Mouse (Mus musculus) MEL (cell line): ENCODE measurements around the gene Ppp2r5e. TPM values are rescaled to one million over a fixed set of nuclear protein-coding genes. Genes with fewer than 3 reads are reported as not detected.
A peak's percentile ranks its signal among the peaks of the same experiment; 100 is the strongest.

Source experiments
- DNase-seq: peaks from one replicate; pipeline ENCODE4 v3.0.0; 2011; ENCODE audit warnings: low read depth, low spot score
- H3K27ac ChIP-seq: 2 replicates; pipeline ENCODE4 v1.5.1; 2012; ENCODE audit warnings: low read depth, mild to moderate bottlenecking, control low read depth, low read length, moderate library complexity; ENCODE audit not compliant: control insufficient read depth
- H3K27me3 ChIP-seq, 2 experiments: fragments of 150-350 bp in 1 of 2; sonication (generic) in 1 of 2; 2 replicates each; pipeline ENCODE4 v1.6.1; 2012; ENCODE audit warnings: low read length in 2 of 2, mild to moderate bottlenecking in 2 of 2, improper control_type of control experiment in 1 of 2, moderate library complexity in 1 of 2; ENCODE audit not compliant: insufficient read depth in 2 of 2, control insufficient read depth in 1 of 2
- H3K36me3 ChIP-seq, 2 experiments: 2 replicates each; pipeline ENCODE4 v1.6.1; 2012 to 2014; ENCODE audit warnings: low read length in 2 of 2, improper control_type of control experiment in 1 of 2, inconsistent platforms in 1 of 2, mild to moderate bottlenecking in 1 of 2; ENCODE audit not compliant: insufficient read depth in 2 of 2, control insufficient read depth in 1 of 2
- H3K4me1 ChIP-seq, 2 experiments: fragments of 150-350 bp in 1 of 2; sonication (generic) in 1 of 2; 2 replicates each; pipeline ENCODE4 v1.6.1; 2012; ENCODE audit warnings: low read length in 2 of 2, improper control_type of control experiment in 1 of 2, mild to moderate bottlenecking in 1 of 2; ENCODE audit not compliant: insufficient read depth in 2 of 2, control insufficient read depth in 1 of 2
- H3K4me3 ChIP-seq, 2 experiments: fragments of 150-350 bp in 1 of 2; sonication (generic) in 1 of 2; 2 replicates each; pipeline ENCODE4 v1.5.1; 2012; ENCODE audit warnings: low read depth in 2 of 2, low read length in 2 of 2, mild to moderate bottlenecking in 2 of 2, moderate library complexity in 2 of 2, control low read depth in 1 of 2, improper control_type of control experiment in 1 of 2; ENCODE audit not compliant: control insufficient read depth in 1 of 2, insufficient read depth in 1 of 2
- H3K79me2 ChIP-seq: 2 replicates; pipeline ENCODE4 v1.6.1; 2012; ENCODE audit warnings: mild to moderate bottlenecking, low read length, moderate library complexity; ENCODE audit not compliant: control insufficient read depth, poor library complexity, insufficient read depth
- H3K9ac ChIP-seq: 2 replicates; pipeline ENCODE4 v1.6.1; 2012; ENCODE audit warnings: low read depth, mild to moderate bottlenecking, control low read depth, low read length, moderate library complexity; ENCODE audit not compliant: control insufficient read depth, poor library complexity, severe bottlenecking
- H3K9me3 ChIP-seq: fragments of 150-350 bp; sonication (generic); replicated peaks from 2 replicates; pipeline ENCODE4 v1.6.1; 2012; ENCODE audit warnings: mild to moderate bottlenecking, low read length, improper control_type of control experiment, moderate library complexity; ENCODE audit not compliant: insufficient read depth
- CHD2 ChIP-seq: IDR thresholded peaks from 2 replicates; pipeline ENCODE4 v1.6.1; 2011; ENCODE audit warnings: low read length, improper control_type of control experiment
- CTCF ChIP-seq, 3 experiments: IDR thresholded peaks in 2 of 3; conservative IDR thresholded peaks in 1 of 3; 2 replicates each; pipeline ENCODE4 v1.5.1; 2011 to 2012; ENCODE audit warnings: low read length in 3 of 3, low read depth in 2 of 3, mild to moderate bottlenecking in 2 of 3, improper control_type of control experiment in 1 of 3, inconsistent platforms in 1 of 3, mixed read lengths in 1 of 3, moderate library complexity in 1 of 3; ENCODE audit not compliant: control insufficient read depth in 1 of 3, insufficient read depth in 1 of 3, poor library complexity in 1 of 3, severe bottlenecking in 1 of 3
- E2F4 ChIP-seq: IDR thresholded peaks from 2 replicates; pipeline ENCODE4 v1.6.1; 2011; ENCODE audit warnings: low read depth, low read length, improper control_type of control experiment, borderline replicate concordance
- ELF1 ChIP-seq: IDR thresholded peaks from 2 replicates; pipeline ENCODE4 v1.6.1; 2014; ENCODE audit warnings: low read depth, mild to moderate bottlenecking, inconsistent platforms, low read length, improper control_type of control experiment, moderate library complexity
- GATA1 ChIP-seq: IDR thresholded peaks from 2 replicates; pipeline ENCODE4 v1.6.1; 2011; ENCODE audit warnings: low read depth, low read length, improper control_type of control experiment
- HCFC1 ChIP-seq: IDR thresholded peaks from 2 replicates; pipeline ENCODE4 v1.6.1; 2012; ENCODE audit warnings: low read depth, mild to moderate bottlenecking, inconsistent platforms, low read length, improper control_type of control experiment, moderate library complexity
- JUND ChIP-seq: IDR thresholded peaks from 2 replicates; pipeline ENCODE4 v1.6.1; 2011; ENCODE audit warnings: low read depth, mild to moderate bottlenecking, improper control_type of control experiment, low read length
- MAFK ChIP-seq: IDR thresholded peaks from 2 replicates; pipeline ENCODE4 v1.6.1; 2011; ENCODE audit warnings: low read depth, mild to moderate bottlenecking, low read length, improper control_type of control experiment, borderline replicate concordance
- MEF2A ChIP-seq: IDR thresholded peaks from 2 replicates; pipeline ENCODE4 v1.6.1; 2014; ENCODE audit warnings: low read depth, mild to moderate bottlenecking, inconsistent platforms, low read length, improper control_type of control experiment; ENCODE audit not compliant: poor library complexity, insufficient replicate concordance, severe bottlenecking; ENCODE audit errors: extremely low read depth
- NRF1 ChIP-seq: IDR thresholded peaks from 2 replicates; pipeline ENCODE4 v1.6.1; 2014; ENCODE audit warnings: low read depth, mild to moderate bottlenecking, inconsistent platforms, low read length, improper control_type of control experiment, moderate library complexity; ENCODE audit not compliant: poor library complexity, insufficient read depth, severe bottlenecking
- POLR2AphosphoS2 ChIP-seq: IDR thresholded peaks from 2 replicates; pipeline ENCODE4 v1.6.1; 2011; ENCODE audit warnings: low read length, improper control_type of control experiment
- RAD21 ChIP-seq: IDR thresholded peaks from 2 replicates; pipeline ENCODE4 v1.6.1; 2011; ENCODE audit warnings: mild to moderate bottlenecking, low read depth, low read length, improper control_type of control experiment
- SIN3A ChIP-seq: IDR thresholded peaks from 2 replicates; pipeline ENCODE4 v1.6.1; 2012; ENCODE audit warnings: low read length, improper control_type of control experiment, inconsistent platforms
- SMC3 ChIP-seq: IDR thresholded peaks from 2 replicates; pipeline ENCODE4 v1.6.1; 2011; ENCODE audit warnings: low read depth, low read length, improper control_type of control experiment
- ZC3H11A ChIP-seq: IDR thresholded peaks from 2 replicates; pipeline ENCODE4 v1.6.1; 2012; ENCODE audit warnings: low read depth, mild to moderate bottlenecking, inconsistent platforms, low read length, improper control_type of control experiment
- ZKSCAN1 ChIP-seq: IDR thresholded peaks from 2 replicates; pipeline ENCODE4 v1.6.1; 2012; ENCODE audit warnings: low read depth, mild to moderate bottlenecking, inconsistent platforms, low read length, improper control_type of control experiment, moderate library complexity
- ZNF384 ChIP-seq: IDR thresholded peaks from 2 replicates; pipeline ENCODE4 v1.6.1; 2012; ENCODE audit warnings: low read depth, mild to moderate bottlenecking, inconsistent platforms, low read length, improper control_type of control experiment
- polyA plus RNA-seq, 2 experiments: library from polyadenylated mRNA; stranded (reverse) in 1 of 2; unstranded in 1 of 2; fragments of >175 nt in 1 of 2; fragments of >200 nt in 1 of 2; gene quantifications; 2 replicates each; pipeline versions ENCODE4 v1.2.1 to v1.2.4; 2012; ENCODE audit warnings: low replicate concordance in 2 of 2, low read depth in 1 of 2; ENCODE audit not compliant: insufficient read length in 2 of 2, insufficient read depth in 1 of 2, missing spikeins in 1 of 2
- total RNA-seq: library from RNA; depleted of rRNA; stranded (reverse); fragments of 300-350 nt; gene quantifications from 2 replicates; pipeline ENCODE4 v1.2.3, GENCODE M21; 2012

The Ppp2r5e gene
- total and polyA plus RNA-seq, 3 experiments: 9.0 to 200 (median 21.3) TPM

DNA sequence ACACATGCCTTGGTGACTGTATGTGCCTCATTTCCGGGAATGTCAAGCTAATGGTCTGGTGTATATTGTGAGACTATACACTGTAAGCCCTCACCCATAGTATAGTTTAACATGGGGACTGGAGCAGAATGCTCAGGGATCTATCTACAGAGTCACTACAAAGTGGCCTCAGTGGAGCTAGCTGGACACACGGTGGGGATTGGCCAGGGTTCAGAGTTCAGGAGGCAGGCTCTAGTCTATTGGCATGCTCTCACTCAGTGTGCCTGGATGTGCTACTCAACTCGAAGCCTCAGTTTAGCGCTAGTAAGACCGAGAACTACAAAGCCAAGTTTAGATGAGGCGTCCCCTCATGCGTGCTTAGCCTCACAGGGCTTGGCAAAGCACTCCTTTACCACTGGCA is 129.8 kb downstream of the Ppp2r5e start:
- Histone ChIP-seq H3K4me3 (no peak overlapping the region), H3K27ac (no peak overlapping the region), H3K9me3 (no peaks in the 10 kb centered on the region), H3K4me1 (no peaks in the 10 kb centered on the region), H3K79me2 (no peaks in the 10 kb centered on the region), H3K27me3 (no peaks in the 10 kb centered on the region), H3K9ac (no peak overlapping the region), H3K36me3 (no peaks in the 10 kb centered on the region; a peak in 1 of 4 replicates)
- DNase-seq: no peak
- TF ChIP-seq ELF1 (no peak), HCFC1 (no peak), CTCF (IDR thresholded peaks at IDR 0.05 in 2 of 3, conservative IDR thresholded peaks at IDR 0.05 in 1 of 3; ENCODE audit: control insufficient read depth in 1 of 3, insufficient read depth in 1 of 3, low read depth in 2 of 3, low read length in 3 of 3, poor library complexity in 1 of 3, severe bottlenecking in 1 of 3) (no peak), ZNF384 (no peak), POLR2AphosphoS2 (no peak), MEF2A (no peak), SIN3A (no peak), JUND (no peak), E2F4 (no peak), CHD2 (no peak)

DNA sequence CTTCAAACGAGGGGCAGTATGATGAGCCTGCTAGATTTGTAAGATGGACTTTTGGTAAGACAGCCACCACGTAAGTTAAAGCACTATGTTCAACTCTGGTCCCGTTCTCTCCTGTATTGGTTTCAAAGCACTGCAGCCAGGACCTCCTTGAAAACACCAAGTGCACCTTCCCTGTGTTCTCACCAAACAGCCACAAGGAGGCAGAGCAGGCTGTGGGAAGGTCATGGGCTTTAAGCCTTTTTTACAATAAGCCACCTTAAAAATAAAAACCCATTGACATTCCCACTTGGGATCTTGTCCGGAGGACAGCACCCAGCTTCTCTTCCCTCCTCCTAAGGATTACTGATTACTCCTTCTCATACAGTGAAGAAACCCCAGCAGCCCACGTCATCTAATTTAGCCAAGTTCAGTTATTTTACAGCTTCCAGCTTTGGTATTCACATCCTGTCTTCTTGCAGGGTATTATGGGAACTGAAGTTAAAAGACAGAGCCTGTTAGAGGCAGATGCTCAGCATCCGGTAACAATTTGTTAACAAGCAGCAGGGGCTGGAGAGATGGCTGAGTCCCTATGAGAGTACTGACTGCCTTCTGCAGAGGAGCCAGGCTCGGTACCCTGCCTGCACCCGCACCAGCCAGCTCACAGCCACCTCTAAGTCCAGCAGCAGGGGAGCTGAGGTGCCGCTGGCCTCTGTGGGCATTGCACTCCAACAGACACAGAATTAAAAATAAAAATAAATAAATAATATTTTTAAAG is 131.9 kb downstream of the Ppp2r5e start:
- DNase-seq: peak; percentile 42
- Histone ChIP-seq H3K4me3 (no peak overlapping the region), H3K9ac (no peak overlapping the region), H3K27ac (no peak overlapping the region), H3K9me3 (no peaks in the 10 kb centered on the region), H3K27me3 (no peaks in the 10 kb centered on the region), H3K4me1 (no peaks in the 10 kb centered on the region), H3K36me3 (peaks cover 0 to 5% of the 10 kb centered on the region in 2 experiments; a peak in 3 of 4 replicates), H3K79me2 (no peaks in the 10 kb centered on the region)
- TF ChIP-seq CHD2: no peak
- TF ChIP-seq ZKSCAN1: no peak
- TF ChIP-seq SMC3: peak; percentile 76
- TF ChIP-seq CTCF (IDR thresholded peaks at IDR 0.05 in 2 of 3, conservative IDR thresholded peaks at IDR 0.05 in 1 of 3; ENCODE audit: control insufficient read depth in 1 of 3, insufficient read depth in 1 of 3, low read depth in 2 of 3, low read length in 3 of 3, poor library complexity in 1 of 3, severe bottlenecking in 1 of 3): peak; percentile 35 to 62 (median 57)
- no peak for TF ChIP-seq JUND
- TF ChIP-seq SIN3A: no peak
- no peak for TF ChIP-seq MAFK
- peak; percentile 34 for TF ChIP-seq ZC3H11A
- TF ChIP-seq GATA1: no peak
- no peak for TF ChIP-seq NRF1
- peak; percentile 62 for TF ChIP-seq RAD21
